Mouse (Mus musculus) layer of hippocampus, postnatal 14 days (tissue): ENCODE measurements around the gene Chga. TPM values are rescaled to one million over a fixed set of nuclear protein-coding genes. Genes with fewer than 3 reads are reported as not detected.

Source experiments
- DNase-seq, 2 experiments: peaks; one replicate each; pipeline ENCODE4 v3.0.0; 2021 to 2022; ENCODE audit warnings: low spot score in 2 of 2, mixed read lengths in 1 of 2
- total RNA-seq, 2 experiments: library from RNA; stranded (reverse); gene quantifications; 2 replicates each; pipeline ENCODE4 v1.2.3; 2021

The Chga gene
- total RNA-seq, 2 experiments from 2014 or later = 151 to 154 TPM

- no peak for DNase-seq
Observed at GRCm38 (mm10) chr12:102598535-102598934, 43.8 kb downstream of the Chga start.

DNA sequence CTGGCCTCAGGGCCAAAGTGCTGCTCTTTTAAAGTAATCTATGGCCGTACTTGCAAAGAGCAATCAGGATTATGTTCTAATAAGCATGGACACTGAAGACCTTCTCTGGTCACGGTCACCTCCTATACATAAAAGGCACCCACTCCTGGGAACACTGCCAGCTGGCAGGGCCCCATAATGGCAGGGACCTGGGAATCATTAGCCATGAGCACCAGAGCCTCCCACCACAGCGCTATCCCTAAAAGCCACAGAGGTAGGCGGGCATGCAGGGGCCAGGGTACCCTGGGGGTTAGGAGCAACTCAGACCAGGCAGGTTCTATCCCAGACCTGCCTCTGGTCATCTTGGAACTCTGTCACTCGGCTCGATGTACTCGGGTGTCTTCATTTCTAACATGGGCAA lies 45.0 kb downstream of the Chga start:
- no peak for DNase-seq

DNA sequence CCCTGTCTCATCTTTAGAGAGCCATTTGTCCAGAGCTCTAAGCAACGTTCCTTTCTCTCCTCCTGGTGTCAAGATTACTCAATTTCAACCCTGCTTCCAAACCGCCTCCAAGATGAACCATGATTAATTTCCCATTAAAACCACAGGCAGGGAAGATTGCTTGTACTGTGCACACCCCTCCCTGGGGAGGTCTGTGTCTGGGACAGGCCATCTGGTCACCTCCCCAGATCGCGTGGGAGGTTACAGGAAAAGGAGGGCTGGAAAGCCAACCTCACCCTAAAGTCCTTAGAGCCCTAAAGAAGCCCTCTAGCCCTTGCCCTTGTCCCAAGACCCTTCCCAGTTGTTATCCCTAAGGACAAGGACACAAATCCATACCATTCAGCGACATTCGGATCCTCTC lies 45.6 kb downstream of the Chga start:
- DNase-seq = no peak

DNA sequence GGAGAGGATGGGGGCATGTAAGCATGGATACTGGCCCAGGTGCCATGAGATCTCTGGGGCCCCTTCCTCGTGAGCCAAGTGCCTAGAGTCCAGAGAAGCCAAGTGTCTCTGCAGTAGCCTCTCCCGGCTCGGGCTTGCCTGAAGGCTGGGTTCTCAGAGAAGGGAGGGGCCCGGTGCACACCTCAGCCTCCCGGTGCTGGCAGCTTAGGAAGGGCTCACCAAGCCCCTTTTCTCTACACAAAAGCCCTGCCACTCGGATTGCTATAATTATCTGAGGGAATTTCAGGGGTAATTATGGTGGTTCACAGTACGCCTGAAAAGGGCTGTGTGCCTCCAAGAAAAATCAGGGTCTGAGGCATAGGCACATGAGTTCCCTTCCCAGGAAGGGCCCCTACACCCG lies 47.1 kb downstream of the Chga start:
- no peak for DNase-seq

- no peak for DNase-seq
Observed at GRCm38 (mm10) chr12:102602255-102603041, 47.7 kb downstream of the Chga start.

- no peak for DNase-seq
Observed at GRCm38 (mm10) chr12:102605607-102606006, 50.8 kb downstream of the Chga start.

- no peak for DNase-seq
Observed at GRCm38 (mm10) chr12:102607066-102607465, 52.3 kb downstream of the Chga start.

DNA sequence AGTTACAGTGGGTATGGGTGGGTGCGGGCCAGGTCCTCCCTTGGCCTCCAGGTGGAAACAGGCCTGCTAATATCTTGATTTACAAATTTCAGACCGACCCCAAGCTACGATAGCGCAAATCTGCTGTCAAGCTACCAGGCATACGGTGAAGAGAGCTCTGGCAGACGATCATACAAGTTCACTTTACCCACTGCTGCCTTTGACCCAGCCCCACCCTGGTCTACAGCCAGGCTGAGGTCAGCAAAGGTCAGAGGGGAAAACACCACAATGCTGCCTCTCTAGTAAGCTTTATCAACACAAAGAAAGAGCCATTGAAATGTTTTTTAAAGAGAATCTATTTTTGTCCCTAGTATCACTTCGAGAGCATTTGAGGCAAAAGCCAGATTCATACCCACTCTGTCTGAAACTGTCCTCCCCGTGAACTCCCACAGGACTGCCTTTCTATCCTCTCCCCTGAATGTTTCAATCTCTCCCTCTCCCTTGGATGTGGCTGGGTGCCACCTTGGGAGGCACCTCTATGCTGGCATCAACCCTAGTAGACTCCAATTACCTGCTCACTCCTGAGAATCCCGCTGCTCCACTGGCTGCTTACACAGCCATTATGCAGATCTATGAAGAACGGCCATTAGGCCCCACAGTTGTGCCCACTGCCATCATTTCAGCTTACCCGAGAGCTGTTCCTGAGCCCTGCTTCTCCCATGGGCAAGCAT lies 53.2 kb downstream of the Chga start:
- no peak for DNase-seq

- DNase-seq = no peak
Observed at GRCm38 (mm10) chr12:102610927-102611326, 56.2 kb downstream of the Chga start.

- no peak for DNase-seq
Observed at GRCm38 (mm10) chr12:102612431-102612830, 57.7 kb downstream of the Chga start.

DNA sequence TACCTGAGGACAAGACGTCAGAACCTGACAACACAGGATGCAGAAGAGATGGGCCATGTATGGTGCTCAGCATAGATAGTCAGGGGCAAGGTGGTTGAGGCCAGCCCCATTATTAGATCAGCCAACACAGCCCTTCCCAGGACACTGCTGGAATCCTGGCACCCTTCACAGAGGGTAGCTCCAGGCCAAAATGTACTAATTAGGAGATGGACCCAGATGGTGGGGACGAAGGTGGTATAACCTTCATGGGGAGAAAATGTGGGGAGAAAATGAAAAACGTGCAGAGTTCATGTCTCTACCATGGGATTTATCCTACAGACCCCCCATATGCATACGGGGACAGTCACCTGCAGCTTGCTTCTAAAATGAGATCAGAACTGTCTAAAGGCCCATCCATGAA lies 58.6 kb downstream of the Chga start:
- DNase-seq = no peak

Other genes with a start within 250 kb of the Chga start
- 100 to 1,000 TPM; 111 to 117 TPM for gene Lgmn, start 115.2 kb upstream of the Chga start, total RNA-seq
- gene Golga5, start 85.8 kb upstream of the Chga start, total RNA-seq = 10 to 100 TPM; 21.6 to 22.7 TPM
- 10 to 100 TPM; 57.8 to 67.6 TPM for gene Itpk1, start 150.0 kb downstream of the Chga start, total RNA-seq
- gene Moap1, start 188.7 kb downstream of the Chga start, total RNA-seq = 10 to 100 TPM; 31.0 TPM
- 1 to 10 TPM; 4.9 to 5.3 TPM for gene Tmem251, start 188.8 kb downstream of the Chga start, total RNA-seq
- gene Gm28051, start 202.8 kb downstream of the Chga start, total RNA-seq = not detected
- 10 to 100 TPM; 12.7 to 13.3 TPM for gene Gon7, start 202.8 kb downstream of the Chga start, total RNA-seq
- 10 to 100 TPM; 30.9 to 31.4 TPM for gene Ubr7, start 203.0 kb downstream of the Chga start, total RNA-seq
- 10 to 100 TPM; 16.7 to 18.7 TPM for gene Gm20604, start 203.7 kb downstream of the Chga start, total RNA-seq